Mouse (Mus musculus): ENCODE measurements at regions not wholly inside any gene's neighbourhood (a gene's known extent, or its start where the extent isn't known, plus 50 kb on each side); places are given as distances from the start of the nearest gene placed in this dataset.
A peak's percentile ranks its signal among the peaks of the same experiment; 100 is the strongest.

DNA sequence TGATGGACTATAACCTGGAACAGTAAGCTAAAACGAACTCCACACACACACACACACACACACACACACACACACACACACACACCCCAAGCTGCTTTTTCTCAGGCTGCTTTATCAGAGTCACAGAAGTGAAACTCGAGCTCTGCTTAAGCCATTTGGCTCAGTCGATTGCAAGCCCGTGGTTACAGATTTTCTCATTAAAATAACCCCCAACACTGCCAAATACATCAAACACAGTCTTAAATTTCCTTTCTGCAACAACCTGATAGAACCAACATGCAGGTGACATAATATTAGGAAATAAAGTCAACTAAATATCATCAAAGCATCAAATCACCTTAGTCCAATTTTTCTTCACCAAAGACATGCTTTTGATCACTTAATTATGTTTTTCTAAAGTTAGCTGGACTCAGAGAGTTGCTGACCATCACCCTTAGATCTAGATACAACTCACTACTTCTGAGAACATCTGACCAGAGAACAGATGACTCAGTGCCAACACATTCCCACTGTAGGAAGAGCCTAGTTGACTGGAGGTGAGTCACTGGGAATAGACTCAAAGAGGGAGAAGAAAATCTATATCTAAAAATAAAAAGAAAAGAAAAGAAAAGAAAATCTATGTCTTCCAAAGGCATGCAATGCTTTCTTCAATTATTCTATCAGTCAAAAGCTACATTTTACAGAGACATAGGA lies 251.2 kb downstream of the Tgfb2 start:
- WGBS: 57% methylated on average over 4 of the region's 4 CpGs
- H3K4me3 ChIP-seq (replicated peaks; ENCODE audit: insufficient read depth, low read depth, low read length): no peak overlapping the region
- TF ChIP-seq CTCF (IDR thresholded peaks at IDR 0.05; ENCODE audit: borderline replicate concordance, insufficient read depth, low read depth, low read length) (no peak), POLR2A (IDR thresholded peaks at IDR 0.05; ENCODE audit: borderline replicate concordance, insufficient read depth, low read length) (no peak)
- no peak overlapping the region for H3K27ac ChIP-seq (ENCODE audit: insufficient read depth, low read length)
- no peaks in the 10 kb centered on the region for H3K4me1 ChIP-seq (ENCODE audit: control insufficient read depth, insufficient read depth, low read length)
- DNase-seq: no peak
- no peaks in the 10 kb centered on the region; the same call in 1 of the 2 replicates for H3K27me3 ChIP-seq (ENCODE audit: control insufficient read depth, insufficient read depth, low read length)

DNA sequence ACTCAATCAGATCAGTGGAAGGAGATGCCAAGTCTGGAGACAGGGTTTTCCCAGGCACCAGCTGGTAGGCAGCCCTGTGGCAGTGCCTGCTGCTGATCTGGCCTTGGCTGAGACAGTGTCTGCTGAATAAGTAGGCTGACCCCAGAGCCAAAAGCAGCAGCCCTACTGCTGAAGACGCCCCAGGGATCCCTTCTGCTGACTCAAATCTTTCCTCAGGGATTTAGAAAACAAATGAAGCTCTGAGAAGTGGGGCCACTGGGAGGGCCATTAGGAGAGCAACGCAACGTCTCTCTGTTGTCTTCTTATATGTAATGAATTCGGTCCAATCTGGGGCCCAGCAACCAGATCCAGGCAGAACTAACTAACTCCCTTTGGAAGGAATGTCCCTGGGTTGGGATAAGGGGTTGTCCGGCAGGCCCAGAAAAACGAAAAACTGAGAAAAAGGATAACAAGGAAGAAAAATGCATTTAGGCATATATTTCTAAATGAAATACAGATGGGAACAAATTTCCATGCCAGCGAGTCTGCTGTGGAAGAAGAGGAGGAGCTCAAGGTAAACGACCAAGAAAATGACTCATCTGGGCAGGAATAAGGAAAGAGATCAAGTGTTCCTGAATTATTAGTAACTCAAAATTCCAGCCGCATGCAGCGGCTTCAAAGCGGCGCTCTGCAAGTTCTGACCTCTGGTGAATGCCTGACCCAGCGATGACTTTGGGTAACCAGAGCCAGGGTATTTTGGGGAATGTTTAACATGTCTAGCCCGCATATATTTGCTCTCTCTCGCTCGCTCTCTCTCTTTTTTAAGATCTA lies 256.7 kb downstream of the Tgfb2 start:
- peak; percentile 56 to 74 for DNase-seq
- Histone ChIP-seq H3K27me3 (ENCODE audit: control insufficient read depth, insufficient read depth, low read length) (no peaks in the 10 kb centered on the region; the same call in 1 of the 2 replicates), H3K27ac (ENCODE audit: insufficient read depth, low read length) (no peak overlapping the region), H3K4me1 (ENCODE audit: control insufficient read depth, insufficient read depth, low read length) (peaks cover 3% of the 10 kb centered on the region; the same call in 1 of the 2 replicates), H3K4me3 (replicated peaks; ENCODE audit: insufficient read depth, low read depth, low read length) (no peak overlapping the region)
- no peak for TF ChIP-seq POLR2A (IDR thresholded peaks at IDR 0.05; ENCODE audit: borderline replicate concordance, insufficient read depth, low read length)
- no peak for TF ChIP-seq CTCF (IDR thresholded peaks at IDR 0.05; ENCODE audit: borderline replicate concordance, insufficient read depth, low read depth, low read length)
- WGBS: 41% methylated on average over 16 of the region's 16 CpGs

DNA sequence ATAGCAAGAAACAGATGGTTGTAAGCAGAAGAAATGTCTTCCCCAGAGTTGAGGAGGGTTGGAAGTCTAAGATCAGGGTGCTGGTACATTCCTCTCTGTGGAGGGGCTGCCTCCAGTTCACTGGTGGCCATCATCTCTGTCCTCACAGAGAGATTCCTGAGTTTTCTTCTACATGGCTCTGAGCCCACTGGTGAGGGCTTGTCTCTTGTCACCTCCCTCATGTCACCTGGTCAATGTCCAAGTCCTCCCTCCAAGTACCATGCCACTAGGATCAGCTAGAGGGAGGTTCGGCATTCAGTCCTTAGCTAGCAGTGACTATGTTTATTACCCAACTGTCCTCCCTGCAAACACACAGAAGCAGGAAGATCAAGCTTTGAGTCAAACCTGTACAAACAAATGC lies 258.3 kb downstream of the Tgfb2 start:
- H3K4me1 ChIP-seq (ENCODE audit: control insufficient read depth, insufficient read depth, low read length): peaks cover 3% of the 10 kb centered on the region; the same call in 1 of the 2 replicates
- H3K27me3 ChIP-seq (ENCODE audit: control insufficient read depth, insufficient read depth, low read length): no peaks in the 10 kb centered on the region; the same call in 1 of the 2 replicates
- no peak for TF ChIP-seq POLR2A (IDR thresholded peaks at IDR 0.05; ENCODE audit: borderline replicate concordance, insufficient read depth, low read length)
- TF ChIP-seq CTCF (IDR thresholded peaks at IDR 0.05; ENCODE audit: borderline replicate concordance, insufficient read depth, low read depth, low read length): no peak
- 23% methylated on average over 1 of the region's 1 CpGs for WGBS
- peak in 1 of 2 experiments; percentile 9 for DNase-seq
- H3K4me3 ChIP-seq (replicated peaks; ENCODE audit: insufficient read depth, low read depth, low read length): no peak overlapping the region
- no peak overlapping the region for H3K27ac ChIP-seq (ENCODE audit: insufficient read depth, low read length)

DNA sequence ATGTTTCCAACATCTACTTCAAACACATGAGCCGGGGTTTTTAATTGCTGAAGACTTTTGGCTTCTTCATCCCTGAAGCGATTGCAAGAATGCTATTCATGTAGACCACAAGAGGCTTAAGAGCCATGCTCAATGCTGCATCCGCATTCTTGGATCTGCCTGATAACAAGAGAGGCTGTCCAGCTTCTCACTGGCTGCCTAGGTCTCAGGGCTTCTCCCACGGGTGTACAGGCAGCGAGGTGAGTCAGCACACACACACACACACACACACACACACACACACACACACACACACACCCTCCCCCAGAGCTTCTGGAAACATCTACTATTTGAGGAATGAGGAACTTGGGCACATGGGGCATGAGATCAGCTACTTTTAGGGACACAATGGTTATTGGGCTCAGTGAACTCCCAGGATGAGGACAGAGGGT lies 261.1 kb downstream of the Tgfb2 start:
- no peak overlapping the region for H3K4me3 ChIP-seq (replicated peaks; ENCODE audit: insufficient read depth, low read depth, low read length)
- H3K27me3 ChIP-seq (ENCODE audit: control insufficient read depth, insufficient read depth, low read length): no peaks in the 10 kb centered on the region; the same call in 1 of the 2 replicates
- DNase-seq: no peak
- peaks cover 3% of the 10 kb centered on the region; the same call in 1 of the 2 replicates for H3K4me1 ChIP-seq (ENCODE audit: control insufficient read depth, insufficient read depth, low read length)
- TF ChIP-seq CTCF (IDR thresholded peaks at IDR 0.05; ENCODE audit: borderline replicate concordance, insufficient read depth, low read depth, low read length): no peak
- no peak overlapping the region for H3K27ac ChIP-seq (ENCODE audit: insufficient read depth, low read length)
- WGBS: 96% methylated on average over 5 of the region's 5 CpGs

DNA sequence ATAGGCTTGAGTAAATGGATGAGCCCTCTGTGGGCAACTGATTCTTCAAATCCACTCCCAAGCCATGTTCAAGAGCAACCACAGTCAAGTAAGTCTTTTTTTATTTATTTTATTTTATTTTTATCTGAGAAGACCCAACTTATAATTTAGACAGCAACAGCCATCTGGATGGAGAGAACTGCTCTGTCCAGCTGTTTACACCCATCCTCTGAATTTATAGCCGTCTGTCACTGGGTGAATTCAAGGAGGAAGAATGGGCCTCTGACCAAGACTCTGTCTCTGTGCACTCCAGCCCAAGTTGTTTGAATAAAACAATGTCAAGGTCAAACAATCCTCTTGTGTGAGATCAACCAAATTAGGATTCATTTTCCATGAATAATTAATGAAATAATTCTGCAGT lies 263.6 kb downstream of the Tgfb2 start:
- no peak for DNase-seq
- H3K4me3 ChIP-seq (replicated peaks; ENCODE audit: insufficient read depth, low read depth, low read length): no peak overlapping the region
- no peak overlapping the region for H3K27ac ChIP-seq (ENCODE audit: insufficient read depth, low read length)
- WGBS: 83% methylated on average over 1 of the region's 1 CpGs
- H3K27me3 ChIP-seq (ENCODE audit: control insufficient read depth, insufficient read depth, low read length): no peaks in the 10 kb centered on the region
- TF ChIP-seq POLR2A (IDR thresholded peaks at IDR 0.05; ENCODE audit: borderline replicate concordance, insufficient read depth, low read length): no peak
- no peak for TF ChIP-seq CTCF (IDR thresholded peaks at IDR 0.05; ENCODE audit: borderline replicate concordance, insufficient read depth, low read depth, low read length)
- no peaks in the 10 kb centered on the region for H3K4me1 ChIP-seq (ENCODE audit: control insufficient read depth, insufficient read depth, low read length)

DNA sequence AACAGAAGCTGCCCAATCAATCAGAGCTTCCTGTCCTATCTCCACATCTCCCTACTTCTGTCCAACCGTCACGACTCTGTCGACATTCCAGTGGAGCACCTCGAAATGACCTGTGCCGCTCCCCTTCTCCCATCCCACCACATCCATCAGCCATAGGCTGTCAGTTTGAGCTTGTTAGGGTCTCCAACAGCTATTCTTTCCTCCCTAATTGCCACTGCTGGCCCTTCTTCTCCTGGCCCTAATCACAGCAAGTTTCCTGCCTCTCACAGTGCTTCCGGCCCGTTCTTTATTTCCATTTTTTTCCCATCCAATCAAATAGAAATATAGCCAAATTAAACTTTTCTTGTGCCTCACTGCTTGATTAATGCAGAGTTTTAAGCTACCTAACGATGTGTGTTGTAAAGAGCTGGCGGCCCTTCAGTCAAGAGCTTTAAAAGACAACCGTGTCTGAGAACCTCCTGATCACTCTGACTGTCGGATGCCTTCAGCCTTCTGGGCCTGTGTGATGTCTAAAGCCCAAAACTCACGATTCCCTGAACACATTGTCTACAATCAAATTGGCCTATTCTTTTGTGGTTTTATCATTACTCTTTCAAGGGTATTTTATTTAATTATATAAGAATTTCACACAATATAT lies 270.3 kb downstream of the Tgfb2 start:
- WGBS: 68% methylated on average over 12 of the region's 12 CpGs
- H3K4me3 ChIP-seq (replicated peaks; ENCODE audit: insufficient read depth, low read depth, low read length): no peak overlapping the region
- no peaks in the 10 kb centered on the region for H3K4me1 ChIP-seq (ENCODE audit: control insufficient read depth, insufficient read depth, low read length)
- H3K27me3 ChIP-seq (ENCODE audit: control insufficient read depth, insufficient read depth, low read length): no peaks in the 10 kb centered on the region
- no peak for TF ChIP-seq POLR2A (IDR thresholded peaks at IDR 0.05; ENCODE audit: borderline replicate concordance, insufficient read depth, low read length)
- TF ChIP-seq CTCF (IDR thresholded peaks at IDR 0.05; ENCODE audit: borderline replicate concordance, insufficient read depth, low read depth, low read length): no peak
- DNase-seq: no peak
- H3K27ac ChIP-seq (ENCODE audit: insufficient read depth, low read length): no peak overlapping the region

DNA sequence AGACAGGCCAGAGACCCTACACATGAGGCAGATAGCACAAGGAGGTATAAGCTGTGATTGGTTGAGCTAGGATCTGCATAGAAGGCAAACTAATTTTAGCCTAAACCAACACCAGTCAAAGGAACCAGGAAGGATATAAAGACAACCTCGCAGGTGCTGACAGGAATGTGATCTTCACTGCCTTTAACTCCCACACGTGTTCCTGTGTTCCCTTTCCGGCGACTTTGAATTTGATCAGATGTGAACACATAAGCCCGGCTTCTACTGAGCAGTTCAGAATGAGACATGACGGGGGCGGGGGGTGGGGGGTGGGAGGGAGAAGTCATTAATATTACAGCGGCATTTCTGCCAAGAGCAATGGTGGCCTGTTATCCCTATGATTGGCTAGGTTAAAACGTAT lies 271.0 kb downstream of the Tgfb2 start:
- Histone ChIP-seq H3K27me3 (ENCODE audit: control insufficient read depth, insufficient read depth, low read length) (no peaks in the 10 kb centered on the region), H3K27ac (ENCODE audit: insufficient read depth, low read length) (no peak overlapping the region), H3K4me3 (replicated peaks; ENCODE audit: insufficient read depth, low read depth, low read length) (no peak overlapping the region), H3K4me1 (ENCODE audit: control insufficient read depth, insufficient read depth, low read length) (no peaks in the 10 kb centered on the region)
- WGBS: 50% methylated on average over 9 of the region's 9 CpGs
- TF ChIP-seq POLR2A (IDR thresholded peaks at IDR 0.05; ENCODE audit: borderline replicate concordance, insufficient read depth, low read length) (no peak), CTCF (IDR thresholded peaks at IDR 0.05; ENCODE audit: borderline replicate concordance, insufficient read depth, low read depth, low read length) (no peak)
- DNase-seq: no peak

All from cerebellum, adult 2 months (tissue).